Comparison of ENCODE assay signal across 7 mouse cellular contexts in genomic region chr13:115101355-115102191, GRCm38 (mm10). TPM values are rescaled to one million over a fixed set of nuclear protein-coding genes. Genes with fewer than 3 reads are reported as not detected.
DNase-seq lines count a peak whose midpoint lies in the region; ATAC-seq lines count a peak whose summit lies in the region.

Gene Gm49395, minus strand, starts transcription at chr13:115101921.
Gene Itga1, minus strand, starts transcription at chr13:115101964.

- peak; percentile 81 for DNase-seq in adrenal gland, adult 8-10 months
- peak; percentile 37 for DNase-seq in embryo, embryonic 11.5 days (ENCODE audit: low read depth, low spot score)
- DNase-seq in gastrocnemius, postnatal 25 days: peak; percentile 79
- DNase-seq in induced T-regulatory cell, adult 2 months (ENCODE audit: low read depth): peak; percentile 32
- DNase-seq in left cerebral cortex, postnatal 36 days (ENCODE audit: low spot score in 2 of 2): peak; percentile 18 to 49
- DNase-seq in right cerebral cortex, postnatal 25 days: peak; percentile 23

- intact Hi-C loops in left cerebral cortex, postnatal 36 days (cut with DNase I): no loop called here

- ATAC-seq in megakaryocyte-erythroid progenitor cell, adult 5-6 weeks (replicated peaks; ENCODE audit: low FRiP score, low TSS enrichment, poor library complexity, severe bottlenecking): peak; percentile 85

RNA-seq across cellular contexts. Expression of gene Gm49395, which starts in this region (rescaled TPM):
- 1 to 10 TPM; 4.4 to 10.0 (median 8.7) TPM for total RNA-seq in adrenal gland, adult 8-10 months (2022)
- 1 to 10 TPM in 1 of 2 experiments, not detected in 1; 2.8 TPM for total RNA-seq in gastrocnemius, postnatal 25 days (2021)
- total RNA-seq in left cerebral cortex, postnatal 36 days (2021): 1 to 10 TPM; 1.7 to 3.5 TPM
- total RNA-seq in megakaryocyte-erythroid progenitor cell, adult 5-6 weeks (2014; fragmentation: Nextera tagmentation): 7.8 and 12.5 TPM in 2 replicates
- not detected in 2 replicates for total RNA-seq in megakaryocyte-erythroid progenitor cell, adult 5-6 weeks (2017)

RNA-seq across cellular contexts. Expression of gene Itga1, which starts in this region (rescaled TPM):
- 10 to 100 TPM; 20.6 to 36.0 (median 29.8) TPM for total RNA-seq in adrenal gland, adult 8-10 months (2022)
- total RNA-seq in gastrocnemius, postnatal 25 days (2021): 10 to 100 TPM in 1 of 2 experiments, 1 to 10 TPM in 1; 9.8 to 12.3 TPM
- total RNA-seq in left cerebral cortex, postnatal 36 days (2021): 1 to 10 TPM; 5.8 to 7.7 TPM
- total RNA-seq in megakaryocyte-erythroid progenitor cell, adult 5-6 weeks (2014; fragmentation: Nextera tagmentation): 0.12 TPM in 1 of 2 replicates, not detected in the other
- 0.23 TPM in 1 of 2 replicates, not detected in the other for total RNA-seq in megakaryocyte-erythroid progenitor cell, adult 5-6 weeks (2017)

Comparison
In these comparisons a context has a peak if more than half of its experiments do, and no peak if none do; other contexts are left out.
1. Peak in every context shown above with its lines: DNase-seq and ATAC-seq.
2. RNA of gene Itga1 (total RNA-seq): 20.6 to 36.0 TPM in adrenal gland, adult 8-10 months, 9.8 to 12.3 TPM in gastrocnemius, postnatal 25 days and 5.8 to 7.7 TPM in left cerebral cortex, postnatal 36 days; 0.12 to 0.23 TPM in megakaryocyte-erythroid progenitor cell, adult 5-6 weeks; every median in the first group is over 4 times any median in the second.
3. DNase-seq: peak in every context shown above with its lines; median percentile 81 in adrenal gland, adult 8-10 months; 79 in gastrocnemius, postnatal 25 days; 37 in embryo, embryonic 11.5 days; 34 in left cerebral cortex, postnatal 36 days; 32 in induced T-regulatory cell, adult 2 months; 23 in right cerebral cortex, postnatal 25 days.